Mouse (Mus musculus): ENCODE measurements around the gene Slc25a53.
A peak's percentile ranks its signal among the peaks of the same experiment; 100 is the strongest.
"Not testable (repeated sequence)": the region's sequence is repeated elsewhere in the genome, so short reads cannot be mapped to it uniquely, and the experiment has no call there.

Slc25a53 gene

GRCm38 (mm10) chrX:137038000-137038483, at the start of gene Slc25a53:
Gene Slc25a53 (minus strand): TSS chrX:137038302.
- DNase-seq = peak; percentile 86 to 90

DNA sequence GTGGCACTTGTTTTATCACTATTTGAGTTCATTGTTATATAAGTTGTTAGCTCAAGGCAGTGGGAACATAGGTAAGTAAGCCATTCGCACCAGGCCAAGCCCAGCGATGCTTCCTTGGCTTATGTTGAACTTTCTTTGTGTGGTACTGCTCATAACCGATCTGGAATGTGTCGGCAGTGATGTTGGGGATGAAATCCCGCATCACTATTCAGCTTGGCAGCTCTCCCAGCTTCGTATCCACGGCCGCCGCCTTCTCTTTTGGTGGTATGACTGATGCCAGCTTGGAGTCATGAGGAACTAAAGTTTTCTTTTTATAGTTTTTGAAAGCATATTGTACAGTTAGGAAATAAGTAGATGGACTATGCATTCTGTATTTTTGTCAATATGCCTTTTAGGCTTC, 25.1 kb upstream of the Slc25a53 start:
- no peak for DNase-seq

DNA sequence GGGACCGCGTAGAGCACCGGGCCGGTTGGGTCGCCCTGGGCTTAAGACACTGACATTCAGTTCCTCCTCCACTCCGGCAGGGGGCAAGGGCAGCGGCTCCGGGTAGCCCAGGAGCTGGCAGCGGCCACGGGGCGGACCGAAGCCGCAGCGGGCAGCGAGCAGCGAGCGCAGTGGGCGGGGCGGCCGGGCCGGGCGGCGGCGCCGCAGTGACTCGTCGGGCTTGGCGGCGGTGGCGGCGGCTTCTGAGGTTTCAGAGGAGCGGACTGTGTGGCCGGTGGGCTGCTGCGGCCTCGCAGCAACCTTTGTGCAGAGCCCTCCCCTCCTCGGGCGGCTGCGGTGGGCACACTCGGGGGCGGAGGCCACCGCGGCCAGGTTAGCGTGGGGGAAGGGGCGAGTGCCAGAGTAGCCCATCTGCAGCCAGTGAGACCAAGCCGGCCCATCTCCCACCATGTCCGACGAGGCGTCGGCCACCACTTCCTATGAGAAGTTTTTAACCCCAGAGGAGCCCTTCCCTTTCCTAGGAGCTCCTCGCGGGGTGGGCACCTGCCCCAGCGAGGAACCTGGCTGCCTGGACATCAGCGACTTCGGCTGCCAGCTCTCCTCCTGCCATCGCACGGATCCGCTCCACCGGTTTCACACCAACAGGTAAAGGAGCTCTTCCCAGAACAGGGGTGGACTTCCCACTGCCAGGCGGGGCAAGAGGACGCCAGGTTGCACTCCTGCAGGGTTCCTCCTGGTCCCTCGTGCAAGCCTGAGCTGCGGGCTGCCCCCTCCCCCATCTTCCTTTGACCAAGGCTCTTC, 11.5 kb upstream of the Slc25a53 start, which contains the start of gene Fam199x:
Gene Fam199x, plus strand, starts transcription at position 170 of the 801 bp plus-strand sequence.
- peak; percentile 78 to 90 for DNase-seq

DNA sequence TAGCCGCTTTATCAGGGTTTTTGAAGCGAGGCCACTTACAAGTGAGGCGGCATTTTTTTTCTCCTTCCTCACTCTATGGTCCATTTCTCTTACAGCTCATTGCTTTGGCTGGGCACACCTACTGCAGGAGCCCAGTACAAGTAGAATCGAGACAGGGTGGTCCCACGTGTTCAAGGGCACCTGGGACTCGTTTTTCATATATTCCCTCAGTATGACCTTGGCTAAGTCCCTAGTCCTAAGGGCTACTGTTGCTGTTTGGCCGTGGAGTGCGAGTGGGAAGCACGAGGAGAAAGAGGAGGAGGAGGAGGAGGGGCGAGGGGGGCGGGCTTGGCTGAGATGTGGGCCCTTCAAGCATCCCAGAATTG, 10.9 kb upstream of the Slc25a53 start:
- DNase-seq = no peak

- no peak for DNase-seq
Observed at GRCm38 (mm10) chrX:137038502-137038901, 400 bp upstream of the Slc25a53 start.

DNA sequence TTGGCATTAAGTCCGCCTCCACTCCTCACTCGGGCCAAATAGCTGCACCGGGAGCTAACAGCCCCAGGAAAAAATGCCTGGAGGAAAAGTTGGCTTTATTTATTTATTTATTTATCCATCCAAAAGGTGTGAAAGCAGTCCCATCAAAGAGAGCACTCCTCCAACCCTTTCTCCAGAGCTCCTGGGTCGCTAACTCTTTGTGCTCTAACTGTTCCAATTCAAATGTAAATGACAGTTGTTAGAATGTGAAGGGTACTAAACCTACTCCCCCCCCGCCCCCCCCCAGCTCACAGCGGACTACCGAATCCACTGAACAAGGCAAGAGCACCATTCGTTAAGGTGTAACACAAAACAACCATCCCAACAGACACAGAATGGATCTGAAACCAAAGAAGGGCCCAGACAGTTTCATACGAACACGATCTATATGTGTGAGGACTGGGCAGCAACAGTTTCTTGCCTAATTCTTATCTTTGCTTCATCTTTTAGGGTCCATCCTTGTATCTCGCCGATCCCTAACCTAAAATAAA, 567 bp downstream of the Slc25a53 start:
- no peak for DNase-seq

DNA sequence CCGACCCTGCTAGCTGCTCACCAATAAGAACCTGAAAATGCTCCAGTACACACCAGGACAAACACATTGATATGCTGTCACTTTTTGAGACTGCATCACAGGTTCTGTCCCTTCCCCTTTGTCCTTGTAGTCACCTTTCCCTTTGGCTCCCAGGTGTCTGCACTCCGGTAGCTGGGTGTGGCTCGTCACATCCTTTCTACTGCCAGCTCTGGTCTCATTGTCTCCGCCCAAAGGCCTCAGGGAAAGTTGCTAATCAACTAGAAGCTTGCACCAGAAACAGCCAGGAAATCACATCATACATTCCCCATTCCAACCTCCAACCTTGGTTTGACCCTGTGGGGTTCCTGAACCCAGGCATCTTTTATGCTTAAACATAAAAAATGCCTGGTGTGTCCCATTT, 3.8 kb downstream of the Slc25a53 start:
- DNase-seq = no peak

DNA sequence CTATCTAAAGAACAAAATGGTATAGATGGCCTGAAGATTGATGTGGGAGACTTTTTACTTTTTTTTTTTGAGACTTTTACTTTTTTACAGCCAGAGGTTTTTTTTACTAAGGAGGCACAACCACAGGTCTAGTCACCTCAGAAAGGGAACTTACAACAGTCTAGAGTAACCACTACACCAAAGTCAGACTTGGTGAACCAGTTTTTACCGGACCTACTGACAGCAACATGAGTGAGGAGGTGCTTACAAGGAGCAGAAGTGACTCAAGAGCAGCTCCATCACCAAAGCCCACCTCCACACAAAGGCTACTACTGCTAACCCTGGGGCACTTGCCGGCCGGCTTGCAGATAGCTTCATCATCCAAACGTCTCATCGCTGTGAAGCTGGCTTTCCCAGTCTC, 6.4 kb downstream of the Slc25a53 start:
- no peak for DNase-seq

DNA sequence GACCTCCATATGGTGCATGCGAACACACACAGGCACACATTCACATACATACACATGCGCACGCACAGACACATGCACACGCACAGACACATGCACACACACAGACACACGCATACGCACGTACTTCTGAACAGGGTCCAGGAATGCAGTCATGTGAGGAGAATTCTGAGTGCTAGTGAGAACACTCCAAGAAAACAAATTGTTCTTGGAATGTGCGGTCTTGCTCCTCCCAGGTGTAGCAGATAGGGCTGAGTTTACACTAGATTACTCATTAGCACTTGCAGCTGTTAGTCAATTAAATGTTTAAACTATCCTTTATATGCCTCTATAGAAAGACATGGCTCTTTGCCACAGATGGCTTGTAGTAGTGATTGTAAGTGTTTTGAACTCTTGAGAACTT, 7.2 kb downstream of the Slc25a53 start:
- DNase-seq = no peak

DNA sequence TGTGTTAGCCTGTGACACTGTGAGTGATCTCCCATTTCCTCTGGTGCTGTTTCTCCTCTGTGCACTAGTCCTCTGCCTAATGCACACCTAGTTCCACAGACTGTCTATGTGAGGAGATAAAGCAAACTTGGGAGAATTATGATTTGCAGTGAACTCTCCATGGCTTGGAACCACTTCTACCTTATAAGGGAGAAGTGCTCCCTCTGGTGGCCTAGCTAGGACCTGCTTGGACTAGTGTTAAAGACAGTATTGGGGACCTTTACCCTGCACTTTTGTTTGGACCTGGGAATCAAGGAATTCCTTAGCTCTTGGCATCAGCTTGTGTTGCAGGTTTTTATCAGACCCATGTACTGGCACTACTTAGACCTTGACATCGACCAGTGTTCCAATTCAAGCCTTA, 18.8 kb downstream of the Slc25a53 start:
- peak; percentile 56 to 80 for DNase-seq

- DNase-seq = no peak
Observed at GRCm38 (mm10) chrX:137017668-137018067, 20.4 kb downstream of the Slc25a53 start.

GRCm38 (mm10) chrX:137015099-137015709, 22.9 kb downstream of the Slc25a53 start:
- peak; percentile 49 to 74 for DNase-seq

DNA sequence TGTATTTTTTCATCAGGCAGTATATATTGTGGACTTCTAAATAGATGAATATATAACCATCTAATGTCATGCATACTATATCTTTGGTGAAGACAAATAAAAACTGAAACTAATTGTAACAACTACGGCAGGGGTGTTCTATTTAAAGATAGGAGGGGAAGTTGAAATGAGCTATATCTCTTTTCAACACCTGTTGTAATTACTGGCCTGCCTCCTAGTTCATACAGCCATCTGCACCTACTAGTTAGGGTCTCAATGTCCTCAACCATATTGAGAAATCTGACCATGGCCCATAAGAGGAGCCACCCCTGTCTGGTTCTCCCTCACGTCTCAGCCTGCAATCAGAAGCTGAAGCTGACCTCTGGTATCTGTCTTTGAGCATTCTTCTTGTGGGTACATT, 41.8 kb downstream of the Slc25a53 start:
- DNase-seq = no peak

DNA sequence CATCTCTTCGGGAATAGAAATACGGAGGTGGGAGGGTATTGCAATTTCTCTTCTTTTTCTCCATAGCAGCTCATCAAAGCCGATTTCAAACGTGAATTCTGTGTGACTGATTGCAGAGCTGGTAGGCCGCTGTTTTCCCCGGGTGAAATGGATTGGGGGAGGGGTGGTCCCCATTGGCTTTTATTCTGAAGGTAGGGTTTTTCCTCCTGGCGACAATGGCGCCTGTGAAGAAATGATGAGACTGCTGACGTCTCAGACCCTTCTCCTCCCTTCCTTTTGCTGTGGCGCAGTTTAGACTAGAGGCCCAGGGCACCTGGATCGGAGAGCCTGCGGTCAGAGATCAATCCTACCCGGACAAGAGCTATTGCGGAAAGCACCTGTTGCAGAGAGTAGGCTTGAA, 44.5 kb downstream of the Slc25a53 start:
- DNase-seq = peak; percentile 37 to 42

DNA sequence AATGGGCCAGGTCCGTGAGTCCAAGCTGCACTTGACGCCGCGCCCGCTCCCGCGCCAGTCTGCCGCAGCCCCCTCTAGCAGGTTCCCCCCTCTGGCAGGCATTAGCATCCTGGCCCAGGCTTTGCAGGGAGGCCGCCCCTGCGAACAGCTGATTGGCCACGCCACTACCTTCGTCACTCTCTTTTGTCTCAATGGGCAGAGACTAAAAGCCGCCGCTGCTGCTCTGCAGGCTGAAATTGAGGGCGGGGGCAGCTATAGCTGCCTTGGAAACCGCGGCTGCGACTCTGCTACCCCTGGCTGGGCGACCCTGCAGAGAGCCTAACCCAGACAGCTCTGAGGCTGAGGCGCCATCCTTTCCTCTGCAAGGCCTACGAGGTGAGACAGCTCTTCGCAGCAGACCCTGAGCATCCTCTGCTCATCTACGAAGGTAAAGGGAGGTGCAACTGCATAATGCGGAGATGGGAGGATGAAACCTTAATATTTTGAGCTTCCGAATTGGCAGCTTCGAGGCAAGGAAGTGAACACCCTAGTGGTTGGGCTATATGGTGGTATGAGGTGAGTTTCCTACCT, 45.0 kb downstream of the Slc25a53 start, which contains the start of gene Zcchc18:
Gene Zcchc18, plus strand, starts transcription at position 178 of the 570 bp plus-strand sequence.
- peak; percentile 84 to 88 for DNase-seq

GRCm38 (mm10) chrX:136992191-136992965, 45.7 kb downstream of the Slc25a53 start:
- DNase-seq = peak; percentile 46 to 49

DNA sequence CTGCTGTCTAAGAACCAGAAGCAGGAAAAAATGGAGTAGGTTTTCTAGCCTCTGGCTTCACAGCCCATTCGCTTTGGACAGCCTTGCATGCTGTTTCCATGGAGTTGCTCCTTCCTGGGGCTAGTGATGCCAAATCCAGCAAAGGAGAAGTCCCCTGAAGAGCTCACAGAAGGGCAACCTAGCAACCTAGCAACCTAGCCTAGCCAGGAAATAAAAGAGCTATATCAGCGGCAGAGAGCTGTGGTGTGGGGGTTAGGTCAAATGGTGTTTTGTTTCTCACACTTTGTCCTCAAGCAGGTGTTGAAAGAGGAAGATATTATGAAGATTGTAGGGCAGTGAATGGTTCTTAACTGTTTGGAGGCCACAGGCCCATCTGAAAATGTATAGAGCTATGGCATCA, 46.8 kb downstream of the Slc25a53 start:
- no peak for DNase-seq

- DNase-seq = no peak
Observed at GRCm38 (mm10) chrX:136986039-136986438, 52.1 kb downstream of the Slc25a53 start.

- DNase-seq = peak; percentile 27 to 56
Observed at GRCm38 (mm10) chrX:136978616-136979015, 59.5 kb downstream of the Slc25a53 start.

GRCm38 (mm10) chrX:136976424-136977084, 61.5 kb downstream of the Slc25a53 start, which contains the start of the genes Tmsb15l and Tmsb15b1:
Gene Tmsb15l (minus strand): TSS chrX:136976869.
Gene Tmsb15b1 (minus strand): TSS chrX:136976874.
- peak; percentile 48 to 86 for DNase-seq

- DNase-seq = not testable (repeated sequence)
Observed at GRCm38 (mm10) chrX:136975397-136975796, 62.7 kb downstream of the Slc25a53 start, which contains the start of gene Tmsb15b2. Gene Tmsb15b2 (minus strand): TSS chrX:136975497.

GRCm38 (mm10) chrX:136959688-136960087, 78.4 kb downstream of the Slc25a53 start:
- peak; percentile 32 to 59 for DNase-seq

Data from cerebellum, postnatal 25 days (tissue).